Mouse (Mus musculus) small intestine, adult 2 months (tissue): Measurements from ENCODE around the gene Oosp3. TPM values are rescaled to one million over a fixed set of nuclear protein-coding genes. Genes with fewer than 3 reads are reported as not detected.

Experiments used
- H3K27ac ChIP-seq: fragments of 200-500 bp; 2 replicates; pipeline ENCODE4 v1.5.1; 2012; ENCODE audit warnings: low read depth, low read length, control low read depth, inconsistent platforms; ENCODE audit not compliant: insufficient read depth
- H3K27me3 ChIP-seq: fragments of 200-500 bp; 2 replicates; pipeline ENCODE4 v1.6.1; 2012; ENCODE audit warnings: mild to moderate bottlenecking, moderate library complexity, low read length, inconsistent platforms; ENCODE audit not compliant: control insufficient read depth, insufficient read depth
- H3K36me3 ChIP-seq: fragments of 200-500 bp; 2 replicates; pipeline ENCODE4 v1.6.1; 2012; ENCODE audit warnings: mild to moderate bottlenecking, low read length, control low read depth, inconsistent platforms; ENCODE audit not compliant: control insufficient read depth, insufficient read depth
- H3K4me1 ChIP-seq: fragments of 200-500 bp; 2 replicates; pipeline ENCODE4 v1.6.1; 2012; ENCODE audit warnings: low read length, inconsistent platforms, mixed read lengths; ENCODE audit not compliant: control insufficient read depth, insufficient read depth, insufficient read length
- H3K4me3 ChIP-seq: fragments of 200-500 bp; 2 replicates; pipeline ENCODE4 v1.5.1; 2012; ENCODE audit warnings: low read depth, mild to moderate bottlenecking, control low read depth, inconsistent platforms, low read length, moderate library complexity
- CTCF ChIP-seq: fragments of 200-500 bp; IDR thresholded peaks from 2 replicates; pipeline ENCODE4 v1.5.1; 2012; ENCODE audit warnings: low read depth, mild to moderate bottlenecking, control low read depth, inconsistent platforms, low read length, moderate library complexity, mixed read lengths; ENCODE audit not compliant: insufficient replicate concordance, insufficient read length; ENCODE audit errors: extremely low read depth
- POLR2A ChIP-seq: fragments of 200-500 bp; IDR thresholded peaks from 2 replicates; pipeline ENCODE4 v1.6.1; 2012; ENCODE audit warnings: low read depth, mild to moderate bottlenecking, control low read depth, inconsistent platforms, low read length, moderate library complexity
- WGBS: fragments of 180-500 bp; shearing (Covaris S2); methylation state at CpG from one replicate; pipeline ENCODE4 v1.1.7; 2018; 5-methylcytosine and 5-hydroxymethylcytosine counted together
- polyA plus RNA-seq: library from polyadenylated mRNA; depleted of rRNA; stranded (reverse); fragments of >200 nt; gene quantifications from 2 replicates; pipeline ENCODE4 v1.2.3, GENCODE M21; 2012

The Oosp3 gene
- polyA plus RNA-seq, 1 experiment, result not detected

DNA sequence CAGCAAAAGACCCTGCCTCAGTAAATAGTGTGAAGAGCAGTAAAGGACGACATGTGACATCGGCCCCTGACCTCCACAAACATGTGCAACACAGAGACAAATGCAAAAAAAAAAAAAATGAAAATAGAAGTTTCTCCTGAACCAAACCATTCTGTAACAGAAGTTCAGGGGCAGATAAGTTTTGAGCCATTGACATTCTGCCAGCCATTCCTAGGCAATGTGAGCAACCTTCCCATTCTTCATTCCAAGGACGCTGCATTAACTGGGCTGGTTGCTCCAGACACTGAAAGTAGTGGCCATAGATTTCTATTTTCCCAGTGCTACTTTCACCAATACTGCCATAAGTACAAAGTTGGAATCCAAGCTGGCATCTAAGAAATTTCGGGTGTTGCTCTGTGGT, 15.6 kb downstream of the Oosp3 start:
- H3K4me3 ChIP-seq, result no peak overlapping the region
- TF ChIP-seq CTCF (no peak), POLR2A (no peak)
- WGBS, result 78% methylated on average over 4 of the region's 4 CpGs
- no peaks in the 10 kb centered on the region for H3K36me3 ChIP-seq
- no peaks in the 10 kb centered on the region for H3K27me3 ChIP-seq
- H3K4me1 ChIP-seq, result no peaks in the 10 kb centered on the region
- no peak overlapping the region for H3K27ac ChIP-seq

DNA sequence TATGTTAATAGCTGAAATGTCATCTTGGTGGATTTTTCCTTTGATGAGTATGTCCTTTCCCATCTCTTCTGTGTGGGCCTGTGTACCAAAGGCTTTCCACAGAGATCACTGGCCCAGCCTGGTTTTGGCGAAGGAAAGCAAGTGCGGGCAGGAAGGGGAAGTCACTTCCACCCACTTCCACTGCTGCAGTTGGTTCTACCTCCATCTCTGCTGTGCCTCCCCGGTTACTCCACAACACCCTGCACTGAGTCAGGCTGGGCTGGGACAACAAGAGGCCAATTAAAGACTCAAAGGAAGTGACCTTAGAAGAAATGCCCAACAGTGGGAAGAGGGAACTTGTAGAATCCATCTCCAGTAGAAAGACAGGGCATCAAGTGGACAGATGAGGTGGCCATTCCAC, 23.2 kb downstream of the Oosp3 start:
- TF ChIP-seq CTCF (no peak), POLR2A (no peak)
- H3K27me3 ChIP-seq, result no peaks in the 10 kb centered on the region
- H3K4me1 ChIP-seq, result no peaks in the 10 kb centered on the region
- no peaks in the 10 kb centered on the region for H3K36me3 ChIP-seq
- H3K4me3 ChIP-seq, result no peak overlapping the region
- H3K27ac ChIP-seq, result no peak overlapping the region
- WGBS, result 76% methylated on average over 3 of the region's 3 CpGs

- Histone ChIP-seq H3K27ac (no peak overlapping the region), H3K4me3 (no peak overlapping the region), H3K27me3 (no peaks in the 10 kb centered on the region), H3K4me1 (no peaks in the 10 kb centered on the region), H3K36me3 (no peaks in the 10 kb centered on the region)
- WGBS, result 37% methylated on average over 2 of the region's 2 CpGs
- no peak for TF ChIP-seq POLR2A
- TF ChIP-seq CTCF, result no peak
Measured at GRCm38 (mm10) chr19:11723870-11724269, 27.0 kb downstream of the Oosp3 start.

DNA sequence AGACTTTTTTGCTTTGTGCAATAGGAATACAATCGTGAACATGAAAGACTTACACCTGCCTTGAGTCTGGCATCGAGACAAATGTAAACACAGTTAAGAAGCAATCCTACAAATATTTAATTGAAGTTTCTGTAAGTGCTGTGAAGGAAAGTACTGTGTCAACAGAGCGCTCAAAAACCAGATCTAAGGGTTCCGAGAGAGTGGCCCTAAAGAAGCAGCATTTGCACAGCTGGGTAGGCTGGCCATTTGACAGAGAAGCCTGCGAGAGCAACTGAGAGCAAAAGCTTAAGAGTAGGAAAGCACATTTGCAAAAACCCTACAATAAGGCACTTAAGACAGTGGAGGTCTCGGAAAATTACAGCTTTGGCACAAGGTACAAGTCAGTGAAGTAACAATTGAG, 27.4 kb downstream of the Oosp3 start:
- no peak overlapping the region for H3K4me3 ChIP-seq
- WGBS, result 21% methylated on average over 6 of the region's 6 CpGs
- no peaks in the 10 kb centered on the region for H3K4me1 ChIP-seq
- H3K36me3 ChIP-seq, result no peaks in the 10 kb centered on the region
- no peak for TF ChIP-seq POLR2A
- TF ChIP-seq CTCF, result no peak
- no peak overlapping the region for H3K27ac ChIP-seq
- no peaks in the 10 kb centered on the region for H3K27me3 ChIP-seq

- Histone ChIP-seq H3K27me3 (no peaks in the 10 kb centered on the region), H3K36me3 (no peaks in the 10 kb centered on the region), H3K27ac (no peak overlapping the region), H3K4me3 (no peak overlapping the region), H3K4me1 (no peaks in the 10 kb centered on the region)
- 41% methylated on average over 2 of the region's 2 CpGs for WGBS
- TF ChIP-seq POLR2A (no peak), CTCF (no peak)
Measured at GRCm38 (mm10) chr19:11725915-11726314, 29.1 kb downstream of the Oosp3 start.

DNA sequence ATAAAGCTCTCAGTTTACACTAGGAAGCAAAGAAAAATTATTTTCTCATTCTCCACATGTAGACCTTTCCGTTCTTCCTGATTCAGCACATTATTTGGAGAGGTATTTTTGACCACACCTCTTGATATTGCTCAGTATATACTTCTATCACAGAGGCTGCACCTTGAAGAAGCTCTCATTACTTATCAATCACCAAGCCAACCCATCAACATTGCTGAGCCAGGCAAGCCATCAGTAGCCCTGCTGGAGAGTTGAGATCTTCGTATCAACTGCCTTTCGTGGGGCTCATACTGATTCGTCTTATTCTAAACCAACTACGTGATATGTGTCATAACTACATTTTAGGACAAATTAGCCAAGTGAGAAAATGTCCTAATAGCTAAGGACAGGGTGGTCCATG, 30.4 kb downstream of the Oosp3 start:
- TF ChIP-seq POLR2A (no peak), CTCF (no peak)
- Histone ChIP-seq H3K4me3 (no peak overlapping the region), H3K36me3 (no peaks in the 10 kb centered on the region), H3K4me1 (no peaks in the 10 kb centered on the region), H3K27ac (no peak overlapping the region), H3K27me3 (no peaks in the 10 kb centered on the region)
- 91% methylated on average over 5 of the region's 5 CpGs for WGBS

DNA sequence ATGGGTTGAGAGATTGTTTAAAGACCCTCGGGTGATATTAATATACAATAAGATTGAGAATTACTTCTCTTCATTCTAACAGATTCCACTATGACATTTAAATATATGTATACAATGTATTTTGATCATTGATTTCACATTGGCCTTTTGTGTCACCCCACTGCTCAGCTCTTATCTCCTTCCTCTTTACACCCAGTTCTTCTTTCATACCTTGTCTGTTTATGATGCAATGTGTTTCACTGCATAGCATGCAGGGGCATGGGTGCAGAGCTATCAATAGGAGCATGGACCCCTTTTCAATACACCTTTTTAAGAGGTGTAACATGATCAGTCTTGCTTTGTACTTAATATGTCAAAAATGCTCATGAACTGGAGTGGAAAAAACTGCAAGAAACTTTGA, 33.4 kb downstream of the Oosp3 start:
- 57% methylated on average over 1 of the region's 1 CpGs for WGBS
- Histone ChIP-seq H3K4me1 (no peaks in the 10 kb centered on the region), H3K36me3 (no peaks in the 10 kb centered on the region), H3K27ac (no peak overlapping the region), H3K27me3 (no peaks in the 10 kb centered on the region), H3K4me3 (no peak overlapping the region)
- TF ChIP-seq CTCF, result no peak
- TF ChIP-seq POLR2A, result no peak

DNA sequence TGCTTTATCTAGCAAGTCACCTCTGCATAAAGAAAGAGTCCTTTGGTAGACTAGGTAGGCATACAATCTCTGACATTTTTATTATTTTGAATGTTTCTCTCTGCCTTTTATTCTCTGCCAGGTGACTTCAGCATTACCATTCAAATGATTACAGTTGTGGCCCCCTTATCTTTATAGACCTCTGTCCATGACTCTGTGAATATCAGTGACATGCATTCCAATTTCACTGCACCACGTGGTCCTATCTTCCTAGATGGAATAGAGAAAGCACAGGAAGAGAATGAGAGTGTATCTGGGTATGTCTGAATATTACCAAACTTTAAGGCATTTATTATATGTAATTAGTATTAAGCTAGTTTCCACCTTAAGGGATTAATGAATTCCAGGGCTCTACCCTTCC, 39.6 kb downstream of the Oosp3 start:
- H3K36me3 ChIP-seq, result no peaks in the 10 kb centered on the region
- TF ChIP-seq CTCF (no peak), POLR2A (no peak)
- whole genome bisulfite sequencing, result 14% methylated on average over 1 of the region's 1 CpGs

More for the DNA sequence above, 39.6 kb downstream of the Oosp3 start:
- H3K27ac ChIP-seq, result no peak overlapping the region
- no peaks in the 10 kb centered on the region for H3K4me1 ChIP-seq
- no peak overlapping the region for H3K4me3 ChIP-seq
- H3K27me3 ChIP-seq, result no peaks in the 10 kb centered on the region
